Mouse (Mus musculus) frontal cortex, postnatal 14 days (tissue): ENCODE measurements at regions not wholly inside any gene's neighbourhood (a gene's known extent, or its start where the extent isn't known, plus 50 kb on each side); places are given as distances from the start of the nearest gene placed in this dataset.

Experiments used
- DNase-seq, 2 experiments: peaks; one replicate each; pipeline ENCODE4 v3.0.0; 2022; ENCODE audit warnings: low spot score in 2 of 2

DNA sequence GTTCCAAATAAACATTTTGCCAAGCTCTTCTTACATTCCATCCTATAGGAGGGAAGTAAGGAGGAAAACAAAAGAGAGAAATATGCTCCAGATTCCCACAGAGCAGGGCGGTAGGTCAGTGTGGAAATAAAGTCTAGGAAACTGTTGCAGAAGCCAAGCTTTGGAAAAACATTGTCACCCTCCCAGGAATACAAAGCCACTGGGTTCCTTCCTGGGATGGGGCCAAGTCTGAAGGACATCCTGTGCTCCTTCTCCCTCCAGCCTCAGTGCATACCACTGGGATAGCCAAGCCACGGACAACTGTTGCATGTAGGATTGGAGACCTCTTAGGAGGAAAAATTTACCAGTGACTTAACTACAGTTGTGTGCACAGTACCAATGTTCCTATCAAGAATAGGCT lies 195.8 kb upstream of the Cdyl start:
- no peak for DNase-seq

- peak; percentile 7 to 10 for DNase-seq
Observed at GRCm38 (mm10) chr13:35469361-35470198, 190.1 kb upstream of the Cdyl start.

- no peak for DNase-seq
Observed at GRCm38 (mm10) chr13:35478226-35478625, 181.4 kb upstream of the Cdyl start.

DNA sequence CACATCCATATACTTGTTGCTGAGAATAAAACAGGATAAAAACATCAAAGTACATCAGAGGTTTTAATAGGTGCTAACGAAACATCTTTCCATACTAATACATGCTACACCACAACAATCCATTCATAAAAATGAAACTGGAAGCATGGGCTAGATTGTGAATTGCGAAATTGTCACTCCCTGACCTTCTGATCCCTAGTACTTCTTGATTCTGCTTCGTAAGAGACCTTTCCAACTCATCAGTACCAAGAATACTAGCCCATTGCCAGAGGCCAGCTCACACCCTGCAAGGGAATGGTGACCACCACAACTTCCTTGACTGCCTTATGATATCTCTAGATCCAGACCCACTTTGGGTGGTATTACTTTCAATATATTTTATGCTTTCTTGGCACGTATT lies 177.3 kb upstream of the Cdyl start:
- no peak for DNase-seq

DNA sequence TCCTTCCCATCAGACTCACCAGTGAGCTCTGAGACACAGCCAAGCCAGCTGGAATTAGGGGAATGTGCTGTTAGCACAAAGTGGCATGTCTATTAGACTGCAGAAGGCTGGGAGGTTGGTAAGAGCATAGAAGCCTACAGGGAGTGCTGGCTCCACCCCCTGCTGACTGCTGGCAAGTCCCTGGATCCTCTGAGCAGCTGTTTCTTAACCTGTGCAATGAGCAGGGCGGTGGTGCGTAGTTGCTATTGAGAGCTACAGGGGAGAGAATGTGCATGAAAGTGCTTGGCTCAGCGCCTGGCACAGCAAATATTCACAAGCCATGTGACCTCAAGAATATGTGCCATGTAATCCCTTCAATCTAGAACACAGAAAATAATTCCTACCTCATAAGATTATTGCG lies 173.5 kb upstream of the Cdyl start:
- DNase-seq = no peak

- DNase-seq = no peak
Observed at GRCm38 (mm10) chr13:35499776-35500175, 159.9 kb upstream of the Cdyl start.

DNA sequence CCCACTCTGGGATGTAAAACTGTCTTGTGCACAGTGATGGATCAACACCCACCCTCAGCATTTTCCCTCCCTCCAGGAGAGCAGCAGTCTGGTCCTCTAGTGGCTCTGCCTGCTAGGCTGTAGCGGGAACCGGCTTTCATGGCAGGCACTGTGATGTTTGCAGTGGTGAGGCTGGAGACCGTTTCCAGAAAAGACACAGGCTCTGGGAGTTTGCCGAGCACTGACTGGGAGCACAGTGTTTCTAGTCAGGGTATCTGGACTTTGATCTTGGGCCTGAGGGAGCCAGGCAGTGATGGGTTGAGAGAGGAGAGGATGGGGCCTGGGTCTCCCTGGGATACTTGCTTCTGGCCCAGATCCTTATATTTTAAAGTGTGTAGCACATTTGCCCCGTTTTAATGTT lies 158.7 kb upstream of the Cdyl start:
- DNase-seq = peak in 1 of 2 experiments; percentile 13

DNA sequence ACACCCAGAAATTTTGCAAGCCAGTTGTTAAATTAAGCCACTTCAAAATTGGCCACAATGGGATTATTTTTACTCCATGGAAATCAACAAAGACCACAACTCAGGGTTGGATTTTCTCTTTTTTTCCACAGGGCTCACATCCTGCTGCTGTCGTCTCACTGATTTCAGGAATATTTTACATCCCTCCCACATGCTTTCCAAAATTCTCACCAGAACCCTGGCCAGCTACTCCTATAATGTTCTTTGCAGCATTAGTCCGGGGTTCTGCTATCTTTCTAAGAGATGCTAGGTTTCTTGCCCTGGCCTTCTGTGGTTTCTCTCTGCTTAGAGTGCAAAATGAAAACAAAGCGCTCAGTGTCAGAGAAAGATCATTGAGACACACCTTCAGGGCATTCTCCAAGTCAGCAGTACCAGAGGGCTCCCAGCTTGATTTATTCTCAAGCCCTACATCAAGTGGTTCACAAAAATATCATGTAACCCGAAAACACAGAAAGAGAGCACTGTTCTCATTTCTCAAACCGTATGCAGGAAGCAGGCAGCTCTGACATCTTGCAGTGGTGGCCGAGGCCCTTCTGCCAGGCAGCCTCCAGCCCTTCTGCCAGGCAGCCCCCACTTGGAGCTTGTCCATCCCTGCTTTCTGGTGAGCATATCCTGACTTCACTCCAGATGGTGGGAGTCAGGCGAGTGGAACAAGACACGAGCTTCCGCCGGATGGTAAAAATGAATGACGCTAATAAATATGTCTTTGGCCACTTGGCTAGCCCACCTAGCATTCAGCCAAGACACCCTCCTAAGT lies 158.1 kb upstream of the Cdyl start:
- DNase-seq = peak; percentile 24 to 44

DNA sequence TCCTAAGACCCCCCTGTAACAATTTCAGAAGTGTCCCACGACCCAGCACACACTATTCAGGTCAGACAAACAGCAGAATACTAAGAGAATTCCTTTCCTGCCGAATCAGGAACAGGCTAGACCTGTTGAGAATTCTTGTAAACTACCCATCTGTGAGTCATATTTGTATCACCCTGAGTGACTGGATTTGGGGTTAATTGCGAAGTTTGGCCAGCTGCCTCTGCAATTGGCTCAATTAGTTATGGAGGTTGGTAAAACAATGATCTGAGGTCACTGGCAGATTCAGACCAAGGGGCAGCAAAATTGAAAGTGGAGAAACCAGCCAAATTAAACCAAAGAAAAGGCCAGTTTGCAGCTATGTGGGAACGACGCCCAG lies 157.5 kb upstream of the Cdyl start:
- peak in 1 of 2 experiments; percentile 20 for DNase-seq

DNA sequence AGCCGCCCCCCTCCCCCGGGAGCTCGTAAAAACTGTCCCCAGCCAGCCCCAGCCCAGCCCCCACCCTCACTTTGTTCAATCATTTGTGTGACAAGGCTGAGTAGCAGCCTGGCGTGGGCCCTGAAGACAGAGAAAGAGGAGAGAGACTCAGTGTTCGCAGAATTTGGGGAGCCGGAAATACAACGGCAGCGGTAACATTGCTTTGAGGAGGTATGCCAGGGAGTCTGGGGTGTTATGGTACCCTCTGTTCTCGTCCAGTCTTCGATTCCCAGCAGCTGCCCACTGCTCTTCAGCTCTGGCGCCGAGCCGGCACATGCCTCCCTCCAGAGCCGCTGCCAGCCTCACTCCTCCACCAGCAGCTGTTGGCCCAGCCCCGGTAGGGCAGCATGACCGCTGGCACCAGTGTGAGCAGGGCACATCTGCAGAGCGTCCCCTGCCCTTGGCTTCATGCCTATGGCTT lies 156.2 kb upstream of the Cdyl start:
- DNase-seq = peak; percentile 37 to 50

DNA sequence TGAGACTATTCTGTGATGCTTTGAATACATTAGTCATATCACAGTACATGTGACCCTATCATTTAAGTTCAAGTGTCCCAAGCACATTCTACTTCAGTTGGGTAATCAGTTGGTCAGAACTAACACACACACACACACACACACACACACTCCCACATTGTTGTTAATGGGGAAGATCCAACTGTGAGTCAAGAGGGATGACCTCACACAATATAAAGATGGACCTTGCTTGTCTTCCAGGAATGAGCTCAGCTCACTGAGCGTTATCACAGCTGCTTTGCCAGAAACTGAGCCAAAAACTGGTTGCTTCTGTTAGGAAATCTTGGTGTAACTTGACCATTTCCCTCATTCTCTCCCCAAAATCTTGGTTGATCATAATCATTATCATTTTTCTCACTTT lies 152.4 kb upstream of the Cdyl start:
- no peak for DNase-seq

- DNase-seq = peak; percentile 15 to 18
Observed at GRCm38 (mm10) chr13:35512029-35512507, 147.6 kb upstream of the Cdyl start.

GRCm38 (mm10) chr13:35513120-35513519 lies 146.5 kb upstream of the Cdyl start:
- peak in 1 of 2 experiments; percentile 9 for DNase-seq

DNA sequence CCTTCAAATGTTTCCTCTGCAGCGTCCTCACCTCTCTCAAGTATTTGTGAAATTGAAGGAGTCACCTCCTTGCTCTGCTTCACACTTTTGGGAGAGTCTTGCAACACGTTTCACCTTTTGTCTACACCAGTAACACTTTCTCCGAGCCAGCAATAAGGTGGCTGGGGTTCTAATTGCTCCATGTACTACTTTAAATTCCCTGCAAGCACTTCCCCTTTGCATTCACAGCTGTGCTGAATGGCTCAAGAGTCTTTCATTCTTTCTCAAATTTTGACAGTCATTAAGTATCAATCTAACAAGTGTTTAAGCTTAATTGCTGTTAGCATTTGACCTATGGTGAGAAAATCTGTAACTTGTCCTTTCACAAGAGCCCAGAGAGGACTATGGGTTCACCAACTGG lies 144.3 kb upstream of the Cdyl start:
- no peak for DNase-seq

DNA sequence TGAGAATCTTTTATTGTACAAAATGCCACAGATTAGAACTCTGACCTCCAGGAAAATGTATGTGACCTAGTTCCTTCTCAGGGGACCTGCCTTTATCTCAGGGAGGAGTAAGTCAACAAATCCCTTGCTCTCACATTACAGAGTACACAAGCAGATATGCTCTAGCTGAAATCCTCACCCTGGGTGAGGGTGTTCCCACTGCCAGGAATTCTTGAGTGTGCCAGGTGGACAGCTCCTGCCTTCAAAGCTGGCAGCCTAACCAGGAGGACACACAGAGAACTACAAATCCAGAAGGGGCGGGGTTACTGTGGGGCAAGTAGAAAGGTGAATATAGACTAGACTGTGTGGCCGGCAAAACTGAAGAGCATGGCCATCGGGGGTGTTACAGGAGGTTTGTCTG lies 141.9 kb upstream of the Cdyl start:
- DNase-seq = no peak

GRCm38 (mm10) chr13:35522272-35522671 lies 137.4 kb upstream of the Cdyl start:
- DNase-seq = no peak

GRCm38 (mm10) chr13:35529577-35529976 lies 130.1 kb upstream of the Cdyl start:
- no peak for DNase-seq

GRCm38 (mm10) chr13:35537106-35537505 lies 122.5 kb upstream of the Cdyl start:
- no peak for DNase-seq

GRCm38 (mm10) chr13:35537936-35538335 lies 121.7 kb upstream of the Cdyl start:
- DNase-seq = peak in 1 of 2 experiments; percentile 6

DNA sequence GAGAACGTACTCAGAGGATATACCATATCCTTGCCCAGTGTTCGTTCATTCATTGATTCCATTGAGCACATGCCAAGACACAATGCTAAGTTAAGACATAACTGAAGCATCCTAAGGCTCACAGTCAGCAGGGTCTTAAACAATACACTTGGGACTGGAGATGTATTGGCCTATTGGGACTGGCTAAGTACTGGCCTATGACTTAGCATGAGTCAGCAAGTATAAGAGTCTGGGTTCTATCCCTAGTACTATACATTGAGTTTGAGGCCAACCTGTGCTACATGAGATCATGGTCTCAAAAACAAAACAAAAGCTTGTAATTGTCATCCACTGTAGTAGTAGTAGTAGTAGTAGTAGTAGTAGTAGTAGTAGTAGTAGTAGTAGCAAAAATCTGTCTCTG lies 119.2 kb upstream of the Cdyl start:
- DNase-seq = no peak

- no peak for DNase-seq
Observed at GRCm38 (mm10) chr13:35541053-35541452, 118.6 kb upstream of the Cdyl start.

- no peak for DNase-seq
Observed at GRCm38 (mm10) chr13:35564006-35564405, 95.6 kb upstream of the Cdyl start.

DNA sequence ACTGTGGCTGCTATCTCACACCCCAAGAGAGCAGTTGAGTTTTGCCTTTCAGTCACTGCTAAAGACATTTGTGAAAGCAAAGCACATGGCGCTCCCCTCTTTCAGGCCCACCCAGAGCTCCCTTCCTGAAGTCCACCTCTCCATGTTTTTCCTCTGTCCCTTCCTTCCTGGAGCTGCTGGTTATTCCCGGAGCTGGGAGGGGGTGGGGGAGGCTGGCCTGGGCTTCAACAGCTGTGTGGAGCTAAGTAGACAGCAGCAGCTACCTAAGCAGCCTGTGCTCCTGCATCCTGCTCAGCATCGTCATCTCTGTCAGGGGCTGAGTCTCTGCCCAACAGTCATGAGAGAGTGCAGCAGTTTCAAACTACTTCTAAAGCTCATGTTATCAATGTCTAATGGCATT lies 78.0 kb upstream of the Cdyl start:
- no peak for DNase-seq
